Mouse (Mus musculus) MEL (cell line): ENCODE results near the gene Gm2310. TPM values are rescaled to one million over a fixed set of nuclear protein-coding genes. Genes with fewer than 3 reads are reported as not detected.
"Not testable (repeated sequence)": the region's sequence is repeated elsewhere in the genome, so short reads cannot be mapped to it uniquely, and the experiment has no call there.

ENCODE experiments used
- DNase-seq: peaks from one replicate; pipeline ENCODE4 v3.0.0; 2011; ENCODE audit warnings: low read depth, low spot score
- H3K27ac ChIP-seq: 2 replicates; pipeline ENCODE4 v1.5.1; 2012; ENCODE audit warnings: low read depth, mild to moderate bottlenecking, control low read depth, low read length, moderate library complexity; ENCODE audit not compliant: control insufficient read depth
- H3K27me3 ChIP-seq, 2 experiments: fragments of 150-350 bp in 1 of 2; sonication (generic) in 1 of 2; 2 replicates each; pipeline ENCODE4 v1.6.1; 2012; ENCODE audit warnings: low read length in 2 of 2, mild to moderate bottlenecking in 2 of 2, improper control_type of control experiment in 1 of 2, moderate library complexity in 1 of 2; ENCODE audit not compliant: insufficient read depth in 2 of 2, control insufficient read depth in 1 of 2
- H3K36me3 ChIP-seq, 2 experiments: 2 replicates each; pipeline ENCODE4 v1.6.1; 2012 to 2014; ENCODE audit warnings: low read length in 2 of 2, improper control_type of control experiment in 1 of 2, inconsistent platforms in 1 of 2, mild to moderate bottlenecking in 1 of 2; ENCODE audit not compliant: insufficient read depth in 2 of 2, control insufficient read depth in 1 of 2
- H3K4me1 ChIP-seq, 2 experiments: fragments of 150-350 bp in 1 of 2; sonication (generic) in 1 of 2; 2 replicates each; pipeline ENCODE4 v1.6.1; 2012; ENCODE audit warnings: low read length in 2 of 2, improper control_type of control experiment in 1 of 2, mild to moderate bottlenecking in 1 of 2; ENCODE audit not compliant: insufficient read depth in 2 of 2, control insufficient read depth in 1 of 2
- H3K4me3 ChIP-seq, 2 experiments: fragments of 150-350 bp in 1 of 2; sonication (generic) in 1 of 2; 2 replicates each; pipeline ENCODE4 v1.5.1; 2012; ENCODE audit warnings: low read depth in 2 of 2, low read length in 2 of 2, mild to moderate bottlenecking in 2 of 2, moderate library complexity in 2 of 2, control low read depth in 1 of 2, improper control_type of control experiment in 1 of 2; ENCODE audit not compliant: control insufficient read depth in 1 of 2, insufficient read depth in 1 of 2
- H3K79me2 ChIP-seq: 2 replicates; pipeline ENCODE4 v1.6.1; 2012; ENCODE audit warnings: mild to moderate bottlenecking, low read length, moderate library complexity; ENCODE audit not compliant: control insufficient read depth, poor library complexity, insufficient read depth
- H3K9ac ChIP-seq: 2 replicates; pipeline ENCODE4 v1.6.1; 2012; ENCODE audit warnings: low read depth, mild to moderate bottlenecking, control low read depth, low read length, moderate library complexity; ENCODE audit not compliant: control insufficient read depth, poor library complexity, severe bottlenecking
- H3K9me3 ChIP-seq: fragments of 150-350 bp; sonication (generic); replicated peaks from 2 replicates; pipeline ENCODE4 v1.6.1; 2012; ENCODE audit warnings: mild to moderate bottlenecking, low read length, improper control_type of control experiment, moderate library complexity; ENCODE audit not compliant: insufficient read depth
- BHLHE40 ChIP-seq: IDR thresholded peaks from 2 replicates; pipeline ENCODE4 v1.6.1; 2012; ENCODE audit warnings: low read depth, mild to moderate bottlenecking, inconsistent platforms, low read length, improper control_type of control experiment, borderline replicate concordance
- CHD1 ChIP-seq: IDR thresholded peaks from 2 replicates; pipeline ENCODE4 v1.6.1; 2012; ENCODE audit warnings: low read depth, mild to moderate bottlenecking, inconsistent platforms, low read length, improper control_type of control experiment
- CHD2 ChIP-seq: IDR thresholded peaks from 2 replicates; pipeline ENCODE4 v1.6.1; 2011; ENCODE audit warnings: low read length, improper control_type of control experiment
- E2F4 ChIP-seq: IDR thresholded peaks from 2 replicates; pipeline ENCODE4 v1.6.1; 2011; ENCODE audit warnings: low read depth, low read length, improper control_type of control experiment, borderline replicate concordance
- ELF1 ChIP-seq: IDR thresholded peaks from 2 replicates; pipeline ENCODE4 v1.6.1; 2014; ENCODE audit warnings: low read depth, mild to moderate bottlenecking, inconsistent platforms, low read length, improper control_type of control experiment, moderate library complexity
- EP300 ChIP-seq, 2 experiments: IDR thresholded peaks; 2 replicates each; pipeline ENCODE4 v1.6.1; 2011; ENCODE audit warnings: improper control_type of control experiment in 2 of 2, low read length in 2 of 2, low read depth in 1 of 2, mild to moderate bottlenecking in 1 of 2
- ETS1 ChIP-seq: IDR thresholded peaks from 2 replicates; pipeline ENCODE4 v1.6.1; 2012; ENCODE audit warnings: low read depth, mild to moderate bottlenecking, inconsistent platforms, low read length, improper control_type of control experiment, moderate library complexity
- GABPA ChIP-seq: IDR thresholded peaks from 2 replicates; pipeline ENCODE4 v1.6.1; 2012; ENCODE audit warnings: low read depth, mild to moderate bottlenecking, inconsistent platforms, low read length, improper control_type of control experiment, moderate library complexity
- GATA1 ChIP-seq: IDR thresholded peaks from 2 replicates; pipeline ENCODE4 v1.6.1; 2011; ENCODE audit warnings: low read depth, low read length, improper control_type of control experiment
- HCFC1 ChIP-seq: IDR thresholded peaks from 2 replicates; pipeline ENCODE4 v1.6.1; 2012; ENCODE audit warnings: low read depth, mild to moderate bottlenecking, inconsistent platforms, low read length, improper control_type of control experiment, moderate library complexity
- KAT2A ChIP-seq: conservative IDR thresholded peaks from 2 replicates; pipeline ENCODE4 v1.6.1; 2012; ENCODE audit warnings: low read depth, low read length, improper control_type of control experiment, inconsistent platforms
- MAFK ChIP-seq: IDR thresholded peaks from 2 replicates; pipeline ENCODE4 v1.6.1; 2011; ENCODE audit warnings: low read depth, mild to moderate bottlenecking, low read length, improper control_type of control experiment, borderline replicate concordance
- MAZ ChIP-seq: IDR thresholded peaks from 2 replicates; pipeline ENCODE4 v1.6.1; 2012; ENCODE audit warnings: low read depth, mild to moderate bottlenecking, inconsistent platforms, low read length, improper control_type of control experiment
- MEF2A ChIP-seq: IDR thresholded peaks from 2 replicates; pipeline ENCODE4 v1.6.1; 2014; ENCODE audit warnings: low read depth, mild to moderate bottlenecking, inconsistent platforms, low read length, improper control_type of control experiment; ENCODE audit not compliant: poor library complexity, insufficient replicate concordance, severe bottlenecking; ENCODE audit errors: extremely low read depth
- MXI1 ChIP-seq: IDR thresholded peaks from 2 replicates; pipeline ENCODE4 v1.6.1; 2011; ENCODE audit warnings: mild to moderate bottlenecking, low read depth, low read length, improper control_type of control experiment
- MYC ChIP-seq: IDR thresholded peaks from 2 replicates; pipeline ENCODE4 v1.6.1; 2011; ENCODE audit warnings: low read depth, mild to moderate bottlenecking, low read length, improper control_type of control experiment, moderate library complexity
- NRF1 ChIP-seq: IDR thresholded peaks from 2 replicates; pipeline ENCODE4 v1.6.1; 2014; ENCODE audit warnings: low read depth, mild to moderate bottlenecking, inconsistent platforms, low read length, improper control_type of control experiment, moderate library complexity; ENCODE audit not compliant: poor library complexity, insufficient read depth, severe bottlenecking
- POLR2A ChIP-seq, 2 experiments: IDR thresholded peaks; 2 replicates each; pipeline ENCODE4 v1.6.1; 2011 to 2012; ENCODE audit warnings: low read length in 2 of 2, mild to moderate bottlenecking in 2 of 2, control low read depth in 1 of 2, improper control_type of control experiment in 1 of 2, low read depth in 1 of 2, moderate library complexity in 1 of 2; ENCODE audit not compliant: control insufficient read depth in 1 of 2, insufficient read depth in 1 of 2, poor library complexity in 1 of 2
- POLR2AphosphoS2 ChIP-seq: IDR thresholded peaks from 2 replicates; pipeline ENCODE4 v1.6.1; 2011; ENCODE audit warnings: low read length, improper control_type of control experiment
- RCOR1 ChIP-seq: IDR thresholded peaks from 2 replicates; pipeline ENCODE4 v1.6.1; 2012; ENCODE audit warnings: low read depth, mild to moderate bottlenecking, inconsistent platforms, low read length, improper control_type of control experiment
- SIN3A ChIP-seq: IDR thresholded peaks from 2 replicates; pipeline ENCODE4 v1.6.1; 2012; ENCODE audit warnings: low read length, improper control_type of control experiment, inconsistent platforms
- TAL1 ChIP-seq: IDR thresholded peaks from 2 replicates; pipeline ENCODE4 v1.6.1; 2012; ENCODE audit warnings: mild to moderate bottlenecking, inconsistent platforms, low read length, moderate library complexity, mixed read lengths
- TCF12 ChIP-seq: IDR thresholded peaks from 2 replicates; pipeline ENCODE4 v1.6.1; 2014; ENCODE audit warnings: low read depth, mild to moderate bottlenecking, inconsistent platforms, low read length, improper control_type of control experiment, moderate library complexity
- UBTF ChIP-seq: IDR thresholded peaks from 2 replicates; pipeline ENCODE4 v1.6.1; 2012; ENCODE audit warnings: low read depth, mild to moderate bottlenecking, inconsistent platforms, low read length, improper control_type of control experiment, moderate library complexity, borderline replicate concordance; ENCODE audit not compliant: insufficient read depth
- USF2 ChIP-seq, 2 experiments: IDR thresholded peaks; 2 replicates each; pipeline ENCODE4 v1.6.1; 2011 to 2012; ENCODE audit warnings: improper control_type of control experiment in 2 of 2, low read length in 2 of 2, borderline replicate concordance in 1 of 2, inconsistent platforms in 1 of 2, low read depth in 1 of 2, mild to moderate bottlenecking in 1 of 2; ENCODE audit not compliant: insufficient read depth in 1 of 2
- ZC3H11A ChIP-seq: IDR thresholded peaks from 2 replicates; pipeline ENCODE4 v1.6.1; 2012; ENCODE audit warnings: low read depth, mild to moderate bottlenecking, inconsistent platforms, low read length, improper control_type of control experiment
- polyA plus RNA-seq, 2 experiments: library from polyadenylated mRNA; stranded (reverse) in 1 of 2; unstranded in 1 of 2; fragments of >175 nt in 1 of 2; fragments of >200 nt in 1 of 2; gene quantifications; 2 replicates each; pipeline versions ENCODE4 v1.2.1 to v1.2.4; 2012; ENCODE audit warnings: low replicate concordance in 2 of 2, low read depth in 1 of 2; ENCODE audit not compliant: insufficient read length in 2 of 2, insufficient read depth in 1 of 2, missing spikeins in 1 of 2
- total RNA-seq: library from RNA; depleted of rRNA; stranded (reverse); fragments of 300-350 nt; gene quantifications from 2 replicates; pipeline ENCODE4 v1.2.3, GENCODE M21; 2012; rRNA removed

Gm2310 gene
- not detected in 2 replicates for total RNA-seq
- under 1 TPM in 1 of 2 experiments, not detected in 1; 0.06 TPM for polyA plus RNA-seq

DNA sequence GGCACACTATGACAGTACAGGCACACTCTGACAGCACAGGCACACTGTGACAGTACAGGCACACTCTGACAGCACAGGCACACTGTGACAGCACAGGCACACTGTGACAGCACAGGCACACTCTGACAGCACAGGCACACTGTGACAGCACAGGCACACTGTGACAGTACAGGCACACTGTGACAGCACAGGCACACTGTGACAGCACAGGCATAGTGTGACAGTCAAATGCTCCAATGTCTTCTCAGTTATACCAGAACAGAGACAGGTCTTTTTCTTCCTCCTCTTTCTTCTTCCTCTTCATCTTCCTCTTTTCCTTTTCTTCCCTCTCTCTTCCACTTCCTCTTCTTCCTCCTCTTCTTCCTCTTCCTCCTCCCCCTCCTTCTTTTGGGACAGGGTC is at the start of gene Gm2310:
Gene Gm2310 (minus strand): TSS at position 101 of the 400 bp plus-strand sequence.
- H3K9ac ChIP-seq, H3K4me1 ChIP-seq, H3K4me3 ChIP-seq, H3K36me3 ChIP-seq, H3K9me3 ChIP-seq, H3K79me2 ChIP-seq, H3K27me3 ChIP-seq, DNase-seq, H3K27ac ChIP-seq: not testable (repeated sequence)

DNA sequence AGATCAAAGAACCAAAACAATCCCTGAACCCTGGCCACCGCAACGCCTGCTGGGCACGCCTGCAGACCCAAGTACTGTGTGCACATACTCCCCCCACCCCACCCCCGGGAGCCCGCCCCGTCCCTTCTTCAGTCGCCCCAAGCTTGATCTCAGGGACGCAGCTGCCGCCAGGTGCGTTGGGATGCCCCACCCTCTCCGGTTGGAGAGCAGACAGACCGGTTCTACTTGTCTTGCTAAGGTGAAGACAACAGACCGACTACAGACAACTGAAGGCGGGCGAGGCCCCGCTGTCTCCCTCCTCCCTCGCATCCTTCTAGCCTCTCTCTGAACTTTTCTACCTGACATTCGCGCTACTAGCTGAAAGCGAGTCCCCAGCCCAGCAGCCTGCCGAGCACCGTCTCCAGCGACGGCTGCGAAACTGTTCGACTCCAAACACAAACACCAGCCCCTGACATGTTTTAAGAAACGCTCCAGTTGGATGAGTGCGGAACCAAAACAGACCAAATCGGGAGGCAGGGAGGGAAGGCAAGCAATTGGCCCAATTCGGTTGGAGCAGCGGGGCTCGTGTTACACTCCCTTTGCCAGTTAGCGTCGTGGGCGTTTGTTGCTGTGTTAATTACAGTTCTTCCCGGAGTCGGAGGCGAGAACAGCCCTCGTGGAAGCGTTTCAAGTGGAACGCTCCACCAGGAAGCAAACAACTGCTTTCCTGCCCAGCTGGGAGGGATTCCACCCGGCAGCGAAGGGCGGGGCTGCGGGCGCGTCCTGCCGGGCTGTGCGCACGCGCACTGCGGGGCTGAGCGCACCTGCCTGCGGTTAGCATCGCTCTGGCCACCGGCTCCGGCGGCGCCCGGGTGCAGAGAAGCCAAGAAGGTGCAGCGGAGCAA is 49.1 kb upstream of the Gm2310 start:
- TF ChIP-seq UBTF (no peak), EP300 (IDR thresholded peaks at IDR 0.05; ENCODE audit: low read depth in 1 of 2, low read length in 2 of 2) (no peak), MAZ (peak; percentile 79), USF2 (IDR thresholded peaks at IDR 0.05; ENCODE audit: borderline replicate concordance in 1 of 2, insufficient read depth in 1 of 2, low read depth in 1 of 2, low read length in 2 of 2) (no peak), MEF2A (no peak), HCFC1 (0 out of 2 replicates have a peak, but pooled peaks have one; percentile 17), MAFK (no peak), TCF12 (no peak), CHD2 (no peak), GABPA (no peak), TAL1 (no peak), CHD1 (no peak), ELF1 (0 out of 2 replicates have a peak, but pooled peaks have one; percentile 7), KAT2A (no peak), SIN3A (no peak; the same call in 1 of the 2 replicates), ZC3H11A (no peak), MYC (no peak), POLR2A (IDR thresholded peaks at IDR 0.05; ENCODE audit: control insufficient read depth in 1 of 2, insufficient read depth in 1 of 2, low read depth in 1 of 2, low read length in 2 of 2, poor library complexity in 1 of 2) (peak in 1 of 2 experiments; percentile 47; a peak in 1 of 4 replicates), MXI1 (peak; percentile 47), BHLHE40 (peak; percentile 9; the same call in 1 of the 2 replicates), RCOR1 (no peak), GATA1 (no peak), E2F4 (no peak), ETS1 (no peak), POLR2AphosphoS2 (no peak), NRF1 (peak; percentile 91)
- TF ChIP-seq, all 39 proteins: peak for 7
- Histone ChIP-seq H3K79me2 (no peaks in the 10 kb centered on the region), H3K4me1 (peaks cover 0 to 5% of the 10 kb centered on the region in 2 experiments; a peak in 2 of 4 replicates), H3K27me3 (peaks cover 8 to 10% of the 10 kb centered on the region in 2 experiments), H3K27ac (no peak overlapping the region), H3K36me3 (peaks cover 0 to 3% of the 10 kb centered on the region in 2 experiments; a peak in 2 of 4 replicates), H3K4me3 (peak overlapping the region; percentile 87 to 89), H3K9me3 (no peaks in the 10 kb centered on the region), H3K9ac (peak overlapping the region; percentile 70)
- DNase-seq: peak; percentile 79
